Mouse (Mus musculus) E14TG2a.4 (cell line): ENCODE data around the gene Epsti1.

ENCODE experiments used
- CTCF ChIP-seq: conservative IDR thresholded peaks from 2 replicates; pipeline ENCODE4 v1.5.1; 2014; ENCODE audit warnings: low read length
- NANOG ChIP-seq: IDR thresholded peaks from 2 replicates; pipeline ENCODE4 v1.6.1; 2014; ENCODE audit warnings: borderline replicate concordance, low read length, mixed read lengths
- POU5F1 ChIP-seq: IDR thresholded peaks from 2 replicates; pipeline ENCODE4 v1.6.1; 2014; ENCODE audit warnings: low read length, borderline replicate concordance

GRCm38 (mm10) chr14:77997731-77998130 lies 93.7 kb downstream of the Epsti1 start:
- TF ChIP-seq CTCF (no peak), POU5F1 (no peak), NANOG (peak; percentile 94)
